8 mouse cellular contexts compared by ENCODE assay signal in genomic region chr1:106242129-106242528, GRCm38 (mm10).
DNase-seq lines count a peak whose midpoint lies in the region; ATAC-seq and TF ChIP-seq lines count a peak whose summit lies in the region.

No protein-coding gene starts in this region.

- H3K4me3 ChIP-seq in heart, embryonic 10.5 days = no peak overlapping the region
- H3K4me3 ChIP-seq in forebrain, embryonic 16.5 days (replicated peaks; ENCODE audit: low read length) = no peak overlapping the region
- H3K4me3 ChIP-seq in limb, embryonic 14.5 days (replicated peaks; ENCODE audit: low read length) = no peak overlapping the region

- DNase-seq in heart, adult 18-20 months = peak; percentile 50 to 62
- no peak for DNase-seq in heart, embryonic 10.5 days (ENCODE audit: low spot score)
- peak; percentile 49 for DNase-seq in lung, postnatal 10 days
- no peak for DNase-seq in lung, postnatal 4 days
- DNase-seq in limb, embryonic 14.5 days (ENCODE audit: low spot score) = peak; percentile 81
- DNase-seq in adrenal gland, adult 8-10 months = no peak
- no peak for DNase-seq in spleen, adult 18-20 months

- no peak for TF ChIP-seq POLR2A in limb, embryonic 14.5 days (IDR thresholded peaks at IDR 0.05; ENCODE audit: borderline replicate concordance, extremely low read depth, insufficient read depth, insufficient read length)

- H3K27ac ChIP-seq in heart, embryonic 10.5 days = no peak overlapping the region
- H3K27ac ChIP-seq in forebrain, embryonic 16.5 days (ENCODE audit: low read length) = no peak overlapping the region
- no peak overlapping the region for H3K27ac ChIP-seq in limb, embryonic 14.5 days (replicated peaks; ENCODE audit: low read depth, low read length)

- H3K9ac ChIP-seq in forebrain, embryonic 16.5 days (replicated peaks; ENCODE audit: low read depth, low read length) = no peak overlapping the region
- H3K9ac ChIP-seq in limb, embryonic 14.5 days (ENCODE audit: low read depth, low read length, severe bottlenecking) = no peak overlapping the region

- H3K4me2 ChIP-seq in forebrain, embryonic 16.5 days (ENCODE audit: low read length) = no peak overlapping the region
- no peak overlapping the region for H3K4me2 ChIP-seq in limb, embryonic 14.5 days (replicated peaks; ENCODE audit: low read depth, low read length, severe bottlenecking)

- no peaks in the 10 kb centered on the region; the same call in none of the 2 replicates for H3K4me1 ChIP-seq in heart, embryonic 10.5 days
- peaks cover 21% of the 10 kb centered on the region for H3K4me1 ChIP-seq in forebrain, embryonic 16.5 days (replicated peaks; ENCODE audit: control insufficient read depth, insufficient read depth, low read length)
- H3K4me1 ChIP-seq in limb, embryonic 14.5 days (ENCODE audit: control insufficient read depth, insufficient read depth, low read length) = peaks cover 3% of the 10 kb centered on the region; the same call in 1 of the 2 replicates

- WGBS in heart, embryonic 10.5 days = 48% methylated on average over 2 of the region's 2 CpGs
- WGBS in forebrain, embryonic 16.5 days = 11% methylated on average over 2 of the region's 2 CpGs
- WGBS in limb, embryonic 14.5 days = 29% methylated on average over 2 of the region's 2 CpGs

- H3K27me3 ChIP-seq in heart, embryonic 10.5 days (ENCODE audit: insufficient read depth, poor library complexity, severe bottlenecking) = no peaks in the 10 kb centered on the region
- H3K27me3 ChIP-seq in forebrain, embryonic 16.5 days (replicated peaks; ENCODE audit: control insufficient read depth, insufficient read depth, low read length) = no peaks in the 10 kb centered on the region
- H3K27me3 ChIP-seq in limb, embryonic 14.5 days (ENCODE audit: control insufficient read depth, insufficient read depth, low read length) = no peaks in the 10 kb centered on the region

- H3K9me3 ChIP-seq in heart, embryonic 10.5 days = no peaks in the 10 kb centered on the region
- no peaks in the 10 kb centered on the region for H3K9me3 ChIP-seq in forebrain, embryonic 16.5 days (ENCODE audit: control insufficient read depth, low read length)
- no peaks in the 10 kb centered on the region for H3K9me3 ChIP-seq in limb, embryonic 14.5 days (ENCODE audit: control insufficient read depth, low read length)

- peaks cover under 1% of the 10 kb centered on the region; the same call in 1 of the 2 replicates for H3K36me3 ChIP-seq in heart, embryonic 10.5 days
- H3K36me3 ChIP-seq in forebrain, embryonic 16.5 days (ENCODE audit: control insufficient read depth, insufficient read depth) = no peaks in the 10 kb centered on the region
- H3K36me3 ChIP-seq in limb, embryonic 14.5 days (ENCODE audit: control insufficient read depth, insufficient read depth, low read length) = no peaks in the 10 kb centered on the region

- ATAC-seq in forebrain, embryonic 16.5 days = peak; percentile 63
- ATAC-seq in limb, embryonic 14.5 days (ENCODE audit: low FRiP score, low read depth) = peak; percentile 70; the same call in 1 of the 2 replicates

Comparison
In these comparisons a context has a peak if more than half of its experiments do, and no peak if none do; other contexts are left out.
1. DNase-seq: peak in heart, adult 18-20 months (2 of 2), lung, postnatal 10 days (single experiment) and limb, embryonic 14.5 days (single experiment); none in heart, embryonic 10.5 days (single experiment), lung, postnatal 4 days (0 of 2), adrenal gland, adult 8-10 months (single experiment) and spleen, adult 18-20 months (0 of 2).